Mouse (Mus musculus) kidney, adult 2 months (tissue): ENCODE results near the gene Dhrs2. TPM values are rescaled to one million over a fixed set of nuclear protein-coding genes. Genes with fewer than 3 reads are reported as not detected.

Source experiments
- DNase-seq: peaks from one replicate; pipeline ENCODE4 v3.0.0; 2021
- H3K27ac ChIP-seq: fragments of 200-500 bp; 2 replicates; pipeline ENCODE4 v1.5.1; 2012; ENCODE audit warnings: low read depth, low read length, control low read depth, inconsistent platforms; ENCODE audit not compliant: insufficient read depth
- H3K27me3 ChIP-seq: fragments of 200-500 bp; replicated peaks from 2 replicates; pipeline ENCODE4 v1.6.1; 2012; ENCODE audit warnings: mild to moderate bottlenecking, moderate library complexity, low read length, inconsistent platforms; ENCODE audit not compliant: control insufficient read depth, insufficient read depth
- H3K36me3 ChIP-seq: fragments of 200-500 bp; 2 replicates; pipeline ENCODE4 v1.6.1; 2012; ENCODE audit warnings: mild to moderate bottlenecking, moderate library complexity, low read length, inconsistent platforms; ENCODE audit not compliant: control insufficient read depth, insufficient read depth
- H3K4me1 ChIP-seq: fragments of 200-500 bp; 2 replicates; pipeline ENCODE4 v1.6.1; 2011; ENCODE audit warnings: low read length; ENCODE audit not compliant: control insufficient read depth, insufficient read depth
- H3K4me3 ChIP-seq: fragments of 200-500 bp; 2 replicates; pipeline ENCODE4 v1.5.1; 2011; ENCODE audit warnings: mild to moderate bottlenecking, low read depth, low read length, control low read depth; ENCODE audit not compliant: insufficient read depth
- CTCF ChIP-seq: fragments of 200-500 bp; conservative IDR thresholded peaks from 2 replicates; pipeline ENCODE4 v1.5.1; 2011; ENCODE audit warnings: low read depth, mild to moderate bottlenecking, control low read depth, low read length, moderate library complexity, mixed read lengths; ENCODE audit not compliant: insufficient read depth, insufficient read length
- POLR2A ChIP-seq: fragments of 200-500 bp; IDR thresholded peaks from one replicate; pipeline ENCODE4 v1.6.1; 2011; ENCODE audit warnings: low read depth, low read length, control low read depth
- WGBS: fragments of 180-500 bp; shearing (Covaris S2); methylation state at CpG from one replicate; pipeline ENCODE4 v1.1.7; 2018; 5-methylcytosine and 5-hydroxymethylcytosine counted together
- polyA plus RNA-seq: library from polyadenylated mRNA; depleted of rRNA; stranded (reverse); fragments of >200 nt; gene quantifications from 2 replicates; pipeline ENCODE4 v1.2.3, GENCODE M21; 2012

Dhrs2 gene
- polyA plus RNA-seq, 1 experiment: not detected

DNA sequence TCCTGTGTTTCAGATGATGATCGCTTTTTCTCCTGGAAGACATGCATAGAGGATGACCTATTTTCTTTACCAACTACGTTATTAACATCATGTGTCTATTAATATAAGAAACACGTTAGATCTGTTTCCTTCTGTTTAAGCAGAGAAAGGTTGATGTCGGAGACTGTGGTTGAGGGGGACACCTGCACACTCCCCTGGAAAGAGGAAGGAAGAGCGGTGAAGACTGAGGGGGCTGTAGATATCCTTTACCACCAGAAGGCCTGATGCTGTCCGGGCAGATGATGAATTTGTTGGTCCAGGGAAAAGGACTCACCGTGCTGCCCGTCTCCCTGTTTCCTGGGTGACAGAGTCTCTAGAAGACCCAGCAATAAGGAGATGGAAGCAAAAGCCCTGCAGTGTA is 28.5 kb upstream of the Dhrs2 start:
- Histone ChIP-seq H3K36me3 (no peaks in the 10 kb centered on the region), H3K4me1 (no peaks in the 10 kb centered on the region), H3K4me3 (no peak overlapping the region), H3K27me3 (no peaks in the 10 kb centered on the region), H3K27ac (no peak overlapping the region)
- 83% methylated on average over 8 of the region's 8 CpGs for WGBS
- no peak for DNase-seq
- TF ChIP-seq POLR2A: no peak
- no peak for TF ChIP-seq CTCF

DNA sequence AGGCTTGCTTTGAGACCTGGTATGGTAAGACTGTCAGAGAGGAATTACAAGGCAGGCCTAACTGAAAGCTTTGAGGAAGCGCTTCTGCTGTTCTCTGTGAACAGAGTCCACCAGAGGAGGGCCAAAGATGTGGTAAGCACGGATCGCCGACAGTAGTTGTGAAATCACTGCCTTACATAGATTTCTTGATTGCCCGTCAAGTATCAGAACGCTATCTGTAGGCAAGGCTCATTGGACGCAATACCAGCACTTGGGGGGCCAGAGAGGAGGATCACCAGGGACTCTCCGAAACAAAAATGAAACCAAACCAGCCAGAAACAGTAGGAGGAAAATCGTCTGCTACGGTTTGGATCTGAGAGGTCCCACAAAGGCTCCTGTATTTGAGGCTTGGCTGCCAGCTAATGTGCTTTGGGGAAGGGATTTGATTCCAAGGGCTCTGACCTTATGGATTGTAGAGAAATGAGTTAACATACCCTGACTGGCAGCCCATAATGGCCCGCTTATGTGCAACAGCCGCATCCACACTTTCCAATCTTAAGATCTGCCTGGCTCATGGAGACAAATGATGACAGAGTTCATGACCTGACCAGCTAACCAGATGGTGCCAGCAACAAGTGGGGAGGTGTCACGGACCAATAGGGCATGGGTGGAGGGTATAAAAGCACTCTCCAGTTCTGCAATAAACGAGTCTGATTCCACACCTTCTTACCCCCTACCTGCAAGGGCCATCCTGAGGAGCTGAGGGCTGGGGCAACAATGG is 27.8 kb upstream of the Dhrs2 start:
- DNase-seq: peak; percentile 64
- no peak overlapping the region for H3K27ac ChIP-seq
- no peaks in the 10 kb centered on the region for H3K36me3 ChIP-seq
- peak overlapping the region; percentile 12; the same call in 1 of the 2 replicates for H3K4me3 ChIP-seq
- no peaks in the 10 kb centered on the region for H3K27me3 ChIP-seq
- no peaks in the 10 kb centered on the region for H3K4me1 ChIP-seq
- no peak for TF ChIP-seq CTCF
- no peak for TF ChIP-seq POLR2A
- 38% methylated on average over 14 of the region's 14 CpGs for WGBS

- H3K4me3 ChIP-seq: no peak overlapping the region
- no peaks in the 10 kb centered on the region for H3K27me3 ChIP-seq
- no peaks in the 10 kb centered on the region for H3K4me1 ChIP-seq
- no peak for DNase-seq
- no peaks in the 10 kb centered on the region for H3K36me3 ChIP-seq
- H3K27ac ChIP-seq: no peak overlapping the region
- WGBS: 48% methylated on average over 6 of the region's 6 CpGs
- TF ChIP-seq CTCF (no peak), POLR2A (no peak)
These were observed 27.0 kb upstream of the Dhrs2 start for GRCm38 (mm10) chr14:55194786-55195185.

DNA sequence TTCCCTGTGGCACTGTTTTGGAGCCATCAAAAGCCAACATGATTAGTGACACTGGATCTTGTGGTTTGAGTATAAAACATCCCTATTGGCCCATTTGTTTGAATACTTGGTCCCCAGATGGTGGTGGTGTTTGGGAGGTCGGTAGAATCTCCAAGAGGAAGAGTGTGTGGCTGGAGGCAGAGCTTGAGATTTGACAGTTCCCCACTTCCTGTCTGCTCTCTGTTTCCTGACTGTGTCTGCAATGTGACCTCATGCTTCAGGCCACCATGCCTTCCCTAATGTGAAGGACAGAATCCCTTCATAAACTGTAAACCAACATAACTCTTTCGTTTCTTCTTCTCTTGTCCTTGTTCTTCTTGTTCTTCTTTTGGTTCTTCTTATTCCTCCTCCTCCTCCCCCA is 24.7 kb upstream of the Dhrs2 start:
- Histone ChIP-seq H3K4me3 (no peak overlapping the region), H3K27me3 (no peaks in the 10 kb centered on the region), H3K36me3 (no peaks in the 10 kb centered on the region), H3K4me1 (no peaks in the 10 kb centered on the region), H3K27ac (no peak overlapping the region)
- DNase-seq: no peak
- WGBS: 47% methylated on average over 2 of the region's 2 CpGs
- TF ChIP-seq CTCF: no peak
- TF ChIP-seq POLR2A: no peak

- Histone ChIP-seq H3K36me3 (no peaks in the 10 kb centered on the region), H3K4me3 (no peak overlapping the region), H3K4me1 (no peaks in the 10 kb centered on the region), H3K27me3 (no peaks in the 10 kb centered on the region), H3K27ac (no peak overlapping the region)
- WGBS: 90% methylated on average over 2 of the region's 2 CpGs
- no peak for TF ChIP-seq POLR2A
- no peak for TF ChIP-seq CTCF
- DNase-seq: no peak
These were observed 23.6 kb upstream of the Dhrs2 start for GRCm38 (mm10) chr14:55198187-55198586.

DNA sequence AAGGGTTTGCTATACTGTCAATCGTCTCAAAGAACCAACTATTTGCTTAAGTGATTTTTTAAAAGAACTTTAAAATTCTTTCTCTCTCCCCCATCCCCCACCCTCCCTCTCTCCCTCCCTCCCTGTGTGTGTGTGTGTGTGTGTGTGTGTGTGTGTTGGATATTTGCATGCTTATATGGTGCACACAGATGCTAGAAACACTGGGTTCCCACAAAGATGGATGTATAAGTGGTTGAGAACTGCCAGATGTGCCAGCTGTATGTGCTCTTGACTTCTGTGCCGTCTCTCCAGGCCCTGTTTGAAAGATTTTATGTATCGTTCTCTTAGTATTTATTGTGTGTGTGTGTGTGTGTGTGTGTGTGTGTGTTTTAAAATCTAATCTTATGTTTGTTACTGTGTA is 17.3 kb upstream of the Dhrs2 start:
- Histone ChIP-seq H3K36me3 (no peaks in the 10 kb centered on the region), H3K4me1 (no peaks in the 10 kb centered on the region), H3K27ac (no peak overlapping the region), H3K27me3 (no peaks in the 10 kb centered on the region), H3K4me3 (no peak overlapping the region)
- TF ChIP-seq POLR2A (no peak), CTCF (no peak)
- 71% methylated on average over 3 of the region's 3 CpGs for WGBS
- no peak for DNase-seq

DNA sequence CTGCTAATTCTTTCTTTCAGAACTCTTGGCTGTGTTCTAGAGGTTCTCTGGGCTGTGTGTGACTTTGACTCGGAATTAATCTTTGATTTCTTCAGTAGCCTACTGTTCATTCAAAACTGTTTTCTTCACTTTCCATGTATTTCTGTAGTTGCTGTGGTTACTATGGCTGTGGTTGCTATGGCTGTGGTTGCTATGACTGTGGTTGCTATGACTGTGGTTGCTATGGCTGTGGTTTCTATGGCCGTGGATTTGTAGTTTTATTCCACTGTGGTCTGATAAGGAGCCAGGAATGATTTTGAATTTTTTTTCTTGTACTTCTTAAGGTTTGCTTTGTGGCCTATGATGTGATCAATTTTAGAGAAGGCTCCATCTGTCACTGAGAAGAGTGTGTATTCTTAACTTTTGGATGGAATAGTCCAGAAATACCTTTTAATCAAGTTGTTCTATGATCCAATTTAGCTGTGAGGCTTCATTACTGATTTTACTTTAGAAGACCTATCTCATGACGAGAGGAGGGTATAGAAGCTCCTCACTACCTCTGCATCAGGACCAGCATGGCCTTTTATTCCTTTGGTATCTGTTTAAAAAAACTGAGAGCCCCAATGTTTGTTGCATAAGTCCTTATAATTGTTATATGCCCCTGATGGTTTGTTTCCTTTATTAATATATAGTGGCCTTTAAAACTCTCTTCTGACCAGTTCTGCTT is 16.6 kb upstream of the Dhrs2 start:
- Histone ChIP-seq H3K27me3 (no peaks in the 10 kb centered on the region), H3K36me3 (no peaks in the 10 kb centered on the region), H3K27ac (no peak overlapping the region), H3K4me3 (no peak overlapping the region), H3K4me1 (no peaks in the 10 kb centered on the region)
- no peak for DNase-seq
- WGBS: 56% methylated on average over 3 of the region's 3 CpGs
- TF ChIP-seq POLR2A (no peak), CTCF (no peak)
